Mouse (Mus musculus) urinary bladder, postnatal 36 days (tissue): ENCODE results near the gene Foxred2.

Experiments
- DNase-seq, 2 experiments: peaks; one replicate each; pipeline ENCODE4 v3.0.0; 2022; ENCODE audit warnings: low spot score in 2 of 2, mixed read lengths in 1 of 2

The Foxred2 gene

DNA sequence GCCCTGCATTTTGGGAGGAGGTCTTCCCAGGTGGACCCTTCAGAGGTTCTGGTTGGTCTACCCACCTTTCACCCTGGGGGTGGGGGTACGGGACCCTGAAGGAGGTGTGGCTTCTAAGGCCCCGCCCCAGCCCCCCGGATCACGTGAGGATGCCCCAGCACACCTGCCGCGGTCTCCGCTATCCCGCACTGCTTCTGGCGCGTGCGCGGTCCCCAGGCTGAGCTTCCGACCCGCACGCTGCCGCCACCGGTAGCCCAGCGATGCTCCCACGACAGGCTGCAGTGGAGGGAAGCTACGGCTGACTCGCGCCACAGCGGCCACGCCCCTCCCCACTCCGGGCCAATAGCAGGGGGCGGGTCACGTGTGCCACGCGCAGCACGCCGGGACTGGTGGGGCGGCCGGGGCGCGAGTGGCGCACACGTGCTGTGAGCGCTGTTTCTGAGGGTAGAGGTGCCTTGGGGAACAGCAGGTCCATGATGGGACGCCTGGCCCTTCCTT is at the start of gene Foxred2:
Gene Foxred2, minus strand, starts transcription at position 319 of the 498 bp plus-strand sequence.
- DNase-seq, result peak; percentile 67 to 81

DNA sequence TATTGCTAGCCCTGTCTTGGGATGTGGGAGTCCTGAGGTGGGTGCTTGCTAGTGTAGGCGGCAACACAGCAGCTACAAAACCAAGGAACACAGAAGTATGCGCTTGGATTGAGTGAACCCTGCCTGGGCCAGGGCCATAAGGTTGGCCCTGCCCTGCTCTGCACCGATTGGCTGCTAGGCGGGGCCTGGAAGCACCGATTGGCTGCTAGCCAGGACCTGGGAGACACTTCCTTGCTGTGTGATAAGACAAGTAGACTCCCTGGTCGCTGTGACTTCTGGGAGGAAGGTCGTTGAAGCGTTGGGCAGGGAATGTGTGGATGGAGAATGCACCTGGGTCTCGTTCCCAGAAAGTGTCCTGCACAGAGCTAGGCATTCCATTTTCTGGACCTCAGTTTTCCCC is 47.4 kb upstream of the Foxred2 start:
- DNase-seq, result no peak

DNA sequence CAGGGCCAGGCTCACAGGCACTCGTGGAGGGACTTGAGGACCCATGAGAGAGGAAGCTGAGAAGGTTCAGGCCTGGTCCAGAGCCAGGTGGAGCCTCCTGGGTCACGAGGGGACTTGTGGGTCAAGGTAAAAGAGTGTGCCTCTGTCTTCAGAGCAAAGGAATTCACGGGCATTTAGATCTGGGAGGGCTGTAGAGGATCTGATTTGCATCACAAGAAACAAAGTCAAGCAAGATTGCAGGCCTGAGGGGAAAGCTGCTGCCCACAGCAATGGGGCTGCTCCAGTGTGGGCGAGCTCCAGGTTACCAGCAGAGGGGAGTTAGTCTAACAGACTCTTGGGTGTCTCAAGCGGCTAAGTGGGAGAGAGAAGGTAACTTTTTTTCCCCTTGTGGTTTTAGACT is 44.9 kb upstream of the Foxred2 start:
- DNase-seq, result no peak

DNA sequence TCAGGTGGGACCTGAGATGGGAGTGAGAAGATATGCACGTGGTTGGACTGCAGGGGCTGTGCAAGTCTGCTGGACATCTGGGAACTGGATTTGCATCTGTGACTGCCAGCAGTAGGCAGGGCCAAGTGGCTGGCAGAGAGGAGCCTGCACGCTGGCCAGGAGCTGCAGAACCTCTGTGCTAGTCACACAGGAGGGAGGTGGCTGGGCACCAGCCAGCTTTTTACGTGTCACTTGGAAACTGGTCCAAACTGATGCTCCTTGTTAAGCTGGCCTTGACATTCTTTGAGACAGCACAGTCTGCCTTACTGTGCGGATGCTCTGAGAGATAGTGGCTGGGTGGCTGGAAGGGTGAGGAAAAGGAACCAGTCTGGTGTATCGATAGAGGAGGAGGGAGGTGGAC is 32.0 kb upstream of the Foxred2 start:
- peak in 1 of 2 experiments; percentile 22 for DNase-seq

DNA sequence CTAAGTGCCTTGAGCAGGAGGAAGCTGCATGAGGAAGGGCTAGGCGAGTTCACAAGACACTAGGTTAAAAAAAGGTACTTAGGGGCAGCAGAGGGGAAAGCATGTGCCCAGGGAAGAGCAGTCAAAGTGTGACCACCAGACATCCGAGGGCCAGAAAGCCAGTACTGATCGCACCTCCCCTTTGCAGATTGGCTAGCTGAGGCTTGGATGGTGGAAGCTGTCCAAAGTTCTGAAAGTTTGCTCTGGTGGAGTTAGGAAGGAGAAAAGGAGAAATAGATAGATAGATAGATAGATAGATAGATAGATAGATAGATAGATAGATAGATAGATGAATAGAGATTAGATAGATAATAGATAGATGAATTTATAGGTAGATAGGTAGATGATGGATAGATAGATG is 26.9 kb upstream of the Foxred2 start:
- no peak for DNase-seq

DNA sequence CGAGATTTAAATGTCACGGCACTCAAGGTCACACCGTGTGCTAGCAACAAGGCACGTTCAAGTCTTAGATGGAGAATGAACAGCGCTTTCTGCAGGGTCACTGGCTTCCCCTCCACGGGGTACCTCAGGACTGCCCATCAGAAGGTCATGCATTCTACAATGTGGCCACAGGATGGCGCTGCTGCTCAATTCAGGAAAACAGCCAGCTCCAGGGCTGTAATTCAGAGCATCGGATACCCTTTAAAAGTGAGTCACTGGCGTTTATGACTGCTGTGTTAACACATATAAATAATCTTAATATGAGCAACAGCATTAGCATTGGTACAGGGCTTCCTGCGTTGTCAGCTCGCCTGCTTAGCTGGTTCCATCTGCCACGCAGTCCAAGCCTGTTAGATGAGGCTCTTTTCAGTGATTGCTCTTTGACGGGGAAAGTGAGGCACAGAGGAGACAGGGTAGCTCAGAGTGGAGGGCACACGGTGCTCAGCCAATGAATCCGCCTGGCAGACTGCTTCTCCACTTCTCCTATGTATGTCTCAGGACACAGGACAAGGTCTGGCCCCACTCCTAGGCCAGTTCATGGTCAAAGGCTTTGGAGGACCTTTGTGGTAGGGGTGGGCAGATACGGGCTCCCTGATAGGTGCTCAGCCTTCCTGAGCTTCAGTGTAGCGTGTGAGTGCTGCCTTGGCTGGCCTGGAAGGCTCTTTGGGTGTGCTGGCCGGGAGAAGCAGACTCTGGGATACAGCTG is 25.8 kb upstream of the Foxred2 start:
- DNase-seq, result peak; percentile 12 to 19

DNA sequence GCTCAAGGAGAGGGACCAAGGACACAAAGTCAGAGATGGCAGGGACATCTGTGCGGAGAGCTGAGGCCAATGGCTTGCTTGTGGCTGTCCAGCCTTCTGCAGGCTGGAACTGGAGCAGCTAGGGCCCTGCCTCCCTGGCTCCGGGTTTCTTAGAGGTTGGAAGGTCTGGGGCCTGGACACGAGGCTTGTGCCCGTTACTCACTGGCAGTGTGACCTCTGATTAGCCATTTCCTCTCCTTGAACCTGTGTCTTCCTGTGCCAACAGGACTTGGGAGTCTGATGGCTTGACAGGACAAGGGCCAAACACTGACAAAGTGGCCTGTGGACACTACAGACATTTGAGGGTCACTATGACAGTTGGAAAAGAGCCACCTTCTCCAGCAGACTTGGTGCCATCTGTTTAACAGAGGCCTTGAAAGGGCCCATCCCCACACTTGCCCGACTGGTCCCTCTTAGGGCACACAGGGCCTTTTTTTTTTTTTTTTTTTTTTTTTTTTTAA is 24.7 kb upstream of the Foxred2 start:
- DNase-seq, result no peak

DNA sequence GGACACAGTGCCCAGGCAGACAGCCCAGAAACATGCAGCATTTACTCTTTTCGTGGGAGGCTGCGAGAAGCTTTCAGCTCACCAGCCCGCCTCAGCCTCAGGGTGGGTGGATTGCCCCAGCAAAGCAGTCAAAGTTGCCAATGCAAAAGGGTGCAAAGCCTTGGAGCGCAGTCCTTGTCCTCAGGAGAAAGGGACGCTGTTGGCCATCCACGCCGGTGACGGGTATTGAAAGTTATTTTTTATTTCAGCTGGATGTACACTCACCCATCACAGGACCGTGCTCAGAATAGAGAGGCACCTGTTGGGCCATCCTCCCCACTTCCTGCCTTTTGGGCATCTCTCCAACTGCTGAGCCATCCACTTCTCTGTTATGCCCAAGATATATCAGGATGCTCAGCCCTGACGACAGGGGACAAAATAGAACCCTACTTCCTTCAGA is 22.9 kb upstream of the Foxred2 start:
- DNase-seq, result no peak

DNA sequence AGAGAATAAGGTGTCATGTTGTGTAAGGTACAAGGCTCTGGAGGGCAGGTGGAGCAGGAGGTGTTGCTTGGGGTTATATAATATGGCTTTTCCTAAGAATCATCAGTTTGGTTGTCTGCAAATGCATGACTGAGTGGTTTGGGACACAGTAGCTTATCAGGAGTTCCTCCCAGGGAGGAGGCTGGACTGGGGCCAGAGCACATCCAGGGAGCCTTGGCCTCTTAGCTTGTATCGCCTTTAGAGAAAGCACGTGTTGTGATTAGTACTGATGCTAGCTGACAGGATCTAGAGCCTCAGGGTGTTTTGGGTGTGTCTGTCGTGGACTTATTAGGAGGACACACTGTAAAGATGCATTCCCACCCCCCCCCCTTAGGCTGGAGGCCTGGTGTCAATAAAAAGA is 21.1 kb upstream of the Foxred2 start:
- no peak for DNase-seq

DNA sequence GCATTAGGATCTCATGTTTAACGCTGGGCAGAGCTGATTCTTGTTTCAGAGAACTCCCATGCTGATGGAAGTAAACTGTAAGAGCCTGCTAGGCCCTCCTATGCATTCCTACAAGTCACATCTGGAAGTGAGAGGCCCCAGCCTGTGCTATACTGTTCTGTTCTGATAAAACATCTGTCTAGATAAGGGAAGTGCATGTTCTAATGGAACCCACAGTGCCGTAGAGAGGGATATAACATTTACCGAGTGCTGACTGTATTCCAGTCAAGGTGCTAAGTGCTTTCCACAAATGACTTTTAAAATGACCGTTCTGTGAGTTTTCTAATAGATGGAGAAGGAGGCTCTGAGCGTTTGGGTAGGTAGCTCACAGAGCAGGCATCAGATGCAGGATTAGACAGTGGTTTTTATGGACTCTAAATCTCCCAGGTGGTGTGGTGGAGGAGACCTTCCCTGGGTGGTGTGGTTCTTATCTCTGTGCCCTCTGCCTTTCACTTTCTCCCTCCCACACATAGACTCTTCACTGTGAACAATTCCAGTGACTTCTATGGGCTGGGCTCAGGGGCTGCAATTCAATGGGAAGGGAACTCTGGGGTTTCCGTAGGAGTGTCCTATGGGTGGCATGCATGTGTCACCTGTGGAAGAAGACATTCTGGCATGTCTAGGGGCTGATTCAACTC is 17.8 kb upstream of the Foxred2 start:
- DNase-seq, result no peak

DNA sequence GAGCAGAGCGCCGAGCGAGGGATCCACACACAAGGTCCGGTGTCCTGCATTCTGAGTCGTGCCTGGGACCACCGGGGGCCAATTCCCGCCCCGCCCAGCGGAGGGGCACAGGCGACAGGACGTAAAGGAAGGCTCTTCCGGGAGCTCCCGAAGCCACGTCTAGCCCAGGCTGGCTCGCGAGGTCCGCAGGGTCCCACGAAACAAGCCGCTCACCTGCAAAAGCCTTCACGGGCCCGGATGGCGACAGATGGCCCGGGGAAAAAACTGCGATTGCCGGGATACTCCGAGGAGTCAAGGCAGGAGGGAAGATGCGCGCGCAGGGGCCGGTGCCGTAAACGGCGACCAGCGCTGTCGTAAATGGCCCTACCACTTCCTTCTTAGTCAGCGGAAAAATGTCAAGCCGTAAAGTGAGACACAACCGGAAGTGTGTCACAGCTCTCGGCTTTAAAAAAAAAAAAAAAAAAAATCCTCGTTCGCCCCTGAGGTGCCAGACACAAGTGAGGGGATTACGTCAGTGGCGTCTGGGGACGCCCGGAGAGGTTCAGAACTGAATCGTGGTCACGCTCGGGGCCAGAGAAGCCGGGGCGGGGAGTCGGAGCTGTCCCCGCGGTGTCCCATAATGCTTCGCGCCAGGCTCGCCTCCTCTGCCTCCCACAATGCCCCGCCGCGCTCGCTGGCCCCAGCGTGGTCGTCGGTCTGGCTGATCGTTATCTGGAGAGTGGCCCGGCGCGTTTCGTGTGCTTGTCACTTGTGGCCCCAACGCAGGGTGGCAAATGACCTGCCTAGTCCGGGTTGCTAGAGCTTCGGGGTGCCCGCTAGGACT is 14.2 kb upstream of the Foxred2 start, which contains the start of gene Eif3d:
Gene Eif3d, minus strand, starts transcription at position 344 of the 823 bp plus-strand sequence.
- DNase-seq, result peak; percentile 95 to 98

DNA sequence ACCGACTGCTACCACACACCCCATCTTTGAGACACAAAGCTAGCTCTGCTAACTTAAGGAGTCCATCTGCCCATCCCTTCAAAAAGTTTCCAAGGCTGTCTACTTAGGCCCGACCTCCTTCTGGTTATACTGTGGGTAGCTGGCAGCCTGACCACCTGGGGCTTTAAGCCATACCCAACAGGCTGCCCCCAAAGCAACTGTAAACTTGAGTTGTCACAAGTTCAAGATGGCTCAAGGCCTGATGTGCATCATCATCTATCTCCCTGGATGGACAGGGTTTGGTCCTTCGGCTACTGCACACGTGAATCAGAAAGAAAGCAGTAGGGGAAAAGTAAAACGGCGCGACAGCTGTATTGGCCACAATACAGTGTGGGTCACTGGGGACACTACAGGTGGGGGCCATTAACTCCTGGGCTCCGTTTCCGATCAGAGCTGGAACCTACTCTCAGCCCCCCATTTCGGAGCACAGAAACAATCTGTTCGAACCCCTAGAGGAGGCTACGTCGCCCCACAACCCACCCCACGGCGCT is 13.5 kb upstream of the Foxred2 start:
- DNase-seq, result peak in 1 of 2 experiments; percentile 10

DNA sequence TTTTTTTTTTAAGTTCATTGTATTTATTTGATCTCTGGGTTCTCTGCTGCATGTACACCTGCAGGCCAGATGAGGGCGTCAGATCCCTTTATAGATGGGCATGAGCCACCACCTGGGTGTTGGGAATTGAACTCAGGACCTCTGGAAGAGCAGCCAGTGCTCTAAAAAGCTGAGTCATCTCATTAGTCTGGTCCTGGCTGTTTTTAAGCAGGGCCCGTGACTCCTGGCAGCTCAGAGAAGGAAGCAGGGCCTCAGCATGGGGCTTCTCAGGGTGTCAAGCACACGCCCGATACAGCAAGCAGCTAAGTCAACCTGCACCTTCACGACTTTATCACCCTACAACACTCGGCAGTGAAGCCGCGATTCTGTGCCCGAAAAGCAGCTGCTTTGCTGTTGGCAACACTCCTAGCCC is 8.6 kb upstream of the Foxred2 start:
- DNase-seq, result no peak

DNA sequence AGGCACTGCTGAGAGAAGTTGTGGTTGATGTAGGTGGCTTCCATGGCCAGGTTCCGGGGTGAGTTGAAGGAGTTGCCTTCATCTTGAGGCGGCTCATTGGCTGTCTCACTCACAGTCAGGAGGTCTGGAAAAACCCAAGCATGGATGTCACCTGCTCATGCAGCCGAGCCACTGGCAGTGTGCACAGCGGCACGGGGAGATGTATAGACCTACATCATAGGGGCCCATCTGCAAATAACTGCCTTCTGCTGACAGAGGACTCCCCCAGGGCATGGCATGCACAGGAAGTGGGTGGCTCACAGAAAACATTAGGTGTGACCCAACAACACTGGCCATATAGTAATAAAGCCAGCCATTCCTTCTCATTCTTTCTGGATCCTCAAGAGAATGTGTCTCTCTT is 5.9 kb upstream of the Foxred2 start:
- no peak for DNase-seq

DNA sequence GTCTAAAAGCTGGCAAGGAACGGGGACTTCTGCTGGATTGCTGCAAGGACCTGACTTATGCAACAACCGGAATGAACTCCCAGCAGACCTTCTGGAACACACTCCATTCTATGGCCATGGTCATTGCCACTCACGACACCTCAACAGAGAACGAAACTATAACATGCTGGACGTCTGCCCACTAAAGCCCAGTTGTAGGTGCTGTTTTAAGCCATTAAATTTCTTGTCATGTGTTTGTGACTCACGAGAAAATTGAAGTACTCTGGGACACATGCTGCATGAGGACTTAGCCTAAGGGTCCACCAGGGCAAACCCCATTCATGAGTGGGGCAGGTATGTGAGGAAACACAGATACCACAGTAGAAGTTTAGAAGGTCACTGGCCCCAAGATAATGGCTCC is 4.2 kb upstream of the Foxred2 start:
- peak in 1 of 2 experiments; percentile 15 for DNase-seq

DNA sequence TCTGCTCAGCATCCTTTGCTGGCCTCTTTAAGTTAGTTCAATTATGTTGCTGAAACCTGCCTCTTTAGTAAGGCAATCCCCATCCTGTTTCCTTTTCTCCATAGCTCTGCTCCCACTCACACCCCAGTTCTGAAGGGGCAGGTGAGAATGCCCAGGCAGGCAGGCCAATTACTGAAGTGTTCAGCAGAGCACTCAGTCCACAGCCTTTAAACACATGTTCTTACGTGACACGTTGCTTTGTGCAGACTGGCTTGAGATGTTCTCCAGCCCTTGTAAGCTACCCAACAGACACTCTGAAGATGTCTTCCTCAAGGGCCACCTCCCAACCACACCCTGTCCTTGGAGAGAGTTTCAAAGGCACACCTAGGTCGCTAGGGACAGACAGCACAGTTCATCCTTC is 1.5 kb upstream of the Foxred2 start:
- DNase-seq, result no peak

DNA sequence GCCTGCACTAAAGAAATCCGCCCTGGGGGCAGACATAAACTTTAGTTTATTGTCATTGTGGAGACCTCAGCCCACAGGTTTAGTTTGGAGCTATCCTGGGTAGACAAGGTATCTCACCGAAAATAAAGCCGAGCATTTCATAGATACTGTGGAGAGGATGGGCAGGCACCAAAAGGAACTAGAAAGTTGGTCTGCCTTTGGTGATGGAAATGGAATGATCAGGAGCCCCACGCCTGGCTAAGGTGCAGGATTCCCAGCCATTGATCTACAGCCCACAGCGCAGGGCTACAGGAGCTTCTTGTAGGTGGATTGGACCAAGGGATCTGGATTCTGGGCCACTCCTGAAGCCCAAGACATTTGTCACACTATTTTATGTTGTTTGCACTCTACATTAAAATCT is 1.1 kb upstream of the Foxred2 start:
- no peak for DNase-seq

DNA sequence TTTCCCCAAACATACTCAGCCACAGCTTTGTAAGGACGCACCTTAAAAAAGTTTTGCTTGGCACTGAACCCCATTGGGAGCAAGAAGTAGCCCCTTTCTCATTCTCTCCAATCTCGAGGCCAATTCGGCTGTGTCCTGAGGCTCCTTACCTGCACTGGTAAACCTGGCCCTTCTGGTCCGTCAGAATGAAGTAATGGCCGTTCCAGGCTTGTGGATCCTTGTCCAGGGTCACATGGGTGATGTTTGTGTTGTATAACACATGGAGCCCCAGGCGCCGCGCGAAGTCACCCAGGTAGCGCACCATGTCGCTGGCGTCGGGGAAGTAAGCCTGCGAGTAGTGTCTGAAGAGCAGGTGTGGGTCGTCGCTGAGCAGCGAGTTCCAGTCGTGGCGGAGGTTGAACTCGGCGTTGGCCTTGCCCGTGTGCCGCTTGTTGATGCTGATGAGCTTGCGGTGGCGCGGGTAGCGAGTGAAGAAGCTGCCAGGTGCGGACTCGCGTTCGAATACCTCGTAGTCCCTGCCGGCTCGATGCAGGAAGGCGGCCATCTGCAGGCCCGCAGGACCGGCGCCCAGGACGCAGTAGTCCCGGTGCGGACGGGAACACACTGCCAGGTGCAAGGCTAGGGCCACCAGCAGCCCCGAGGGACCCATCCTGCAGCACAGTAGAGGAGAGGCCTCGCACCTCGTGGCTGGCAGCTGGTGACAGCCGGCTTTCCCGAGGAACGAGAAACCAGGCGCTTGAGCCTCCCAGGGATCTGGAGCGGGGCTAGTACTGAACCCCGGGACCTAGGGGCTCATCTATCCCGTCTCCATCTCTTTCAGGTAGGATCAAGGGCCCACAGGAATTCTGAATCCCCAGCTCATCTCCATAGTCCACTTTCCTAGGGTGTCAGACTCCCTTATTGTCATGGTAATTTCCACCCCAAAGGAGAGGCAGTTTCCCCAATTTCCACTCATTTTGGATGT is 800 bp downstream of the Foxred2 start:
- no peak for DNase-seq

DNA sequence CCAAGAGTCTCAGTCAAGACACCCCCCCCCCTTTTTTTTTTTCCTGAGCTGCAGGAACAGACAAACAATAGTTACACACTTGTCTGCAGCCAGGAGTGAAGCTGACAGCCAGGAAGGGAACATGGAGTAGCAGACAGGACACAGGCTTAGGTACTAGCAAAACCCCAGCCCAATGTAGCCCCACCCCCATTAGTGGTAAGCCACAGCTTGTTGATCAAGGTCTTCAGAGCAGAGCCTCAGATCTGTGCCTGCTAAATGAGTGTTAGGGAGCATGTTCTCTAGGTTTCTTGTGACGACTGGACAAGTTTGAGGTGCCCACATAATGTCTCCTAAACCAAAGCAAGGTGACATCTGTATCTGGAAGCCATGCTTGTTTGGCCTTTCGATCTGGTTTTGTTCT is 2.2 kb downstream of the Foxred2 start:
- no peak for DNase-seq

DNA sequence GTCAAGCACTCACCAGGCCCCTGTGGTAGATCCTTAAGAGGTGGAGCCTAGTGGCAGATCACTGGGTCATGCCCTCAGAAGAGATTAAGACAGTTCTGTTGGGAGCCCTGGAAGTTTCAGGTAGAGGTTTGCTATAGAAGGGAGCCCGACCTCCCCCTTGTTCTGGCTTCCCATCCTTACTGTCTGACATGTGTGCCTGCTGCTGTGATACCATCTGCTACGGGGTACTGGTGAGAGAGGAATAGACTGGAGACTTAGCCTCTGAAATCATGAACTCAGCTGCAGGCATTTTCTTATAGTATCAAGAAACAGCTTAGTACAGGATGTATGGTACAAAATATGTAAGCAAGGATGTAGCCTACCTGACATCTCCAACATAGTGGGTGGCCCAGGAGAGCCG is 3.6 kb downstream of the Foxred2 start:
- no peak for DNase-seq

DNA sequence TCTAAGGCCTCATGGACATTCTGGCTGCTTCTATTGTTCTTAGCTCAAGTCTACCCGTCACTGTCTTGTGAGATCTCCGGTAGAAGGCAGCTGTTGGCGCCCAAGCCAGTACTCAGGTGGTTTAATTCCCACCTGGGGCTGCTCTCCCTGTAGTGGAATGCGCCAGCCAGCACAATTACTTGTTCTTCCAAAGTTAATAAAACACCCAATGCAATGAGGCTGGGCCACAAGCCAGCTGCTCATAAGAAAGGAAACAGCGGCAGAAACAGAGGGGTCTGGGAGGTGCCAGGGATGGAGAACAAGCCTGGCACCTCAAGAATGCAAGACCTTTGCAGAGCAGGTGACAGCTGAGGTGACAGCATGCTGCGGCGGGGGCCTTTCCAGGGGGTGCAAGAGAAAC is 7.5 kb downstream of the Foxred2 start:
- no peak for DNase-seq
